Mouse (Mus musculus) megakaryocyte, adult 5-6 weeks (primary cell): ENCODE measurements around the gene Ccar1. TPM values are rescaled to one million over a fixed set of nuclear protein-coding genes. Genes with fewer than 3 reads are reported as not detected.
"Not testable (repeated sequence)": the region's sequence is repeated elsewhere in the genome, so short reads cannot be mapped to it uniquely, and the experiment has no call there.

Experiments used
- ATAC-seq: 2 replicates; pipeline ENCODE4 v1.8.0; 2016; ENCODE audit warnings: mild to moderate bottlenecking, inconsistent platforms; ENCODE audit not compliant: poor library complexity, severe bottlenecking
- total RNA-seq, 2 experiments: library from RNA; stranded (forward) in 1 of 2; stranded (reverse) in 1 of 2; fragments of 153-499, 151-499 nt in 1 of 2; fragments of 221-1000, 200-1000 nt in 1 of 2; gene quantifications; 2 replicates each; pipeline versions ENCODE4 v1.2.3 to v1.2.4; 2015 to 2017

The Ccar1 gene
- total RNA-seq (2015) (86.7 and 88.1 TPM in 2 replicates), total RNA-seq (2017) (82.6 and 111 TPM in 2 replicates)

GRCm38 (mm10) chr10:62792177-62793090 is at the start of gene Ccar1:
Ccar1 (minus strand) TSS chr10:62792286.
- ATAC-seq, result peak; percentile 98

- ATAC-seq, result no peak
Measured at GRCm38 (mm10) chr10:62840687-62841086, 48.6 kb upstream of the Ccar1 start.

- ATAC-seq, result no peak
Measured at GRCm38 (mm10) chr10:62837987-62838386, 45.9 kb upstream of the Ccar1 start.

GRCm38 (mm10) chr10:62832783-62833182 is 40.7 kb upstream of the Ccar1 start:
- no peak for ATAC-seq

GRCm38 (mm10) chr10:62831546-62831945 is 39.5 kb upstream of the Ccar1 start:
- ATAC-seq, result no peak

GRCm38 (mm10) chr10:62824474-62824873 is 32.4 kb upstream of the Ccar1 start:
- ATAC-seq, result no peak

- ATAC-seq, result no peak
Measured at GRCm38 (mm10) chr10:62823431-62823830, 31.3 kb upstream of the Ccar1 start.

GRCm38 (mm10) chr10:62810010-62810409 is 17.9 kb upstream of the Ccar1 start:
- no peak for ATAC-seq

- no peak for ATAC-seq
Measured at GRCm38 (mm10) chr10:62808766-62809165, 16.7 kb upstream of the Ccar1 start.

GRCm38 (mm10) chr10:62808316-62808715 is 16.2 kb upstream of the Ccar1 start:
- no peak for ATAC-seq

GRCm38 (mm10) chr10:62804106-62804505 is 12.0 kb upstream of the Ccar1 start:
- peak; percentile 40; the same call in 1 of the 2 replicates for ATAC-seq

- ATAC-seq, result no peak
Measured at GRCm38 (mm10) chr10:62803296-62803695, 11.2 kb upstream of the Ccar1 start.

- no peak for ATAC-seq
Measured at GRCm38 (mm10) chr10:62794221-62794620, 2.1 kb upstream of the Ccar1 start.

GRCm38 (mm10) chr10:62793091-62793453 is 986 bp upstream of the Ccar1 start:
- ATAC-seq, result no peak

- no peak for ATAC-seq
Measured at GRCm38 (mm10) chr10:62791251-62792176, 572 bp downstream of the Ccar1 start.

GRCm38 (mm10) chr10:62781776-62782175 is 10.3 kb downstream of the Ccar1 start:
- not testable (repeated sequence) for ATAC-seq

- ATAC-seq, result no peak
Measured at GRCm38 (mm10) chr10:62750781-62751180, 41.3 kb downstream of the Ccar1 start.

- ATAC-seq, result peak; percentile 49
Measured at GRCm38 (mm10) chr10:62739961-62740737, 51.9 kb downstream of the Ccar1 start.

- 0 out of 2 replicates have a peak, but pooled peaks have one; percentile 24 for ATAC-seq
Measured at GRCm38 (mm10) chr10:62736965-62737688, 55.0 kb downstream of the Ccar1 start.

GRCm38 (mm10) chr10:62730826-62731225 is 61.3 kb downstream of the Ccar1 start:
- no peak for ATAC-seq
